Mouse (Mus musculus) CH12.LX (cell line): ENCODE measurements at regions not wholly inside any gene's neighbourhood (a gene's known extent, or its start where the extent isn't known, plus 50 kb on each side); places are given as distances from the start of the nearest gene placed in this dataset.

Source experiments
- DNase-seq: peaks from one replicate; pipeline ENCODE4 v3.0.0-alpha.2; 2013; ENCODE audit errors: extremely low read depth
- H3K27ac ChIP-seq: 2 replicates; pipeline ENCODE4 v1.5.1; 2012; ENCODE audit warnings: low read depth, mild to moderate bottlenecking, control low read depth, moderate library complexity; ENCODE audit not compliant: insufficient read depth
- H3K27me3 ChIP-seq: replicated peaks from 2 replicates; pipeline ENCODE3; 2012; ENCODE audit warnings: inconsistent platforms
- H3K36me3 ChIP-seq, 2 experiments: replicated peaks in 1 of 2; 2 replicates each; pipeline versions ENCODE3 to v1.6.1; 2012; ENCODE audit warnings: inconsistent platforms in 1 of 2, low read length in 1 of 2, mild to moderate bottlenecking in 1 of 2, mixed read lengths in 1 of 2, moderate library complexity in 1 of 2; ENCODE audit not compliant: control insufficient read depth in 1 of 2, insufficient read depth in 1 of 2
- H3K4me1 ChIP-seq, 2 experiments: 2 replicates each; pipeline ENCODE4 v1.6.1; 2012; ENCODE audit warnings: inconsistent platforms in 1 of 2, moderate library complexity in 1 of 2; ENCODE audit not compliant: insufficient read depth in 2 of 2, control insufficient read depth in 1 of 2
- H3K4me2 ChIP-seq: 2 replicates; pipeline ENCODE4 v1.6.1; 2012; ENCODE audit warnings: low read depth, mild to moderate bottlenecking, control low read depth; ENCODE audit not compliant: poor library complexity, insufficient read depth, severe bottlenecking
- H3K4me3 ChIP-seq, 3 experiments: fragments of 150-350 bp in 1 of 3; sonication (generic) in 1 of 3; replicated peaks in 1 of 3; 2 replicates each; pipeline versions ENCODE3 to v1.5.1; 2011 to 2012; ENCODE audit warnings: low read depth in 2 of 3, low read length in 2 of 3, mild to moderate bottlenecking in 2 of 3, moderate library complexity in 2 of 3, control low read depth in 1 of 3, improper control_type of control experiment in 1 of 3, inconsistent platforms in 1 of 3, mixed read lengths in 1 of 3; ENCODE audit not compliant: poor library complexity in 1 of 3
- H3K79me2 ChIP-seq: replicated peaks from 2 replicates; pipeline ENCODE4 v1.6.1; 2012; ENCODE audit warnings: mild to moderate bottlenecking, moderate library complexity; ENCODE audit not compliant: control insufficient read depth, poor library complexity, insufficient read depth, severe bottlenecking; ENCODE audit errors: extremely low read depth
- H3K9ac ChIP-seq: 2 replicates; pipeline ENCODE4 v1.6.1; 2012; ENCODE audit warnings: low read depth, mild to moderate bottlenecking, control low read depth, moderate library complexity; ENCODE audit not compliant: insufficient read depth
- H3K9me3 ChIP-seq: replicated peaks from 2 replicates; pipeline ENCODE3; 2012; ENCODE audit warnings: low read length, inconsistent platforms, mixed read lengths
- BHLHE40 ChIP-seq: IDR thresholded peaks from 2 replicates; pipeline ENCODE4 v1.6.1; 2011; ENCODE audit warnings: mild to moderate bottlenecking, low read depth, low read length, improper control_type of control experiment
- CHD2 ChIP-seq: IDR thresholded peaks from 2 replicates; pipeline ENCODE4 v1.6.1; 2011; ENCODE audit warnings: low read length, improper control_type of control experiment
- CTCF ChIP-seq, 2 experiments: IDR thresholded peaks in 1 of 2; conservative IDR thresholded peaks in 1 of 2; 2 replicates each; pipeline ENCODE4 v1.5.1; 2011 to 2012; ENCODE audit warnings: low read depth in 2 of 2, low read length in 2 of 2, improper control_type of control experiment in 1 of 2, inconsistent platforms in 1 of 2, mild to moderate bottlenecking in 1 of 2, moderate library complexity in 1 of 2
- E2F4 ChIP-seq: IDR thresholded peaks from 2 replicates; pipeline ENCODE4 v1.6.1; 2011; ENCODE audit warnings: low read depth, low read length, improper control_type of control experiment; ENCODE audit not compliant: insufficient replicate concordance
- ELF1 ChIP-seq: IDR thresholded peaks from 2 replicates; pipeline ENCODE4 v1.6.1; 2014; ENCODE audit warnings: low read depth, mild to moderate bottlenecking, inconsistent platforms, low read length, improper control_type of control experiment
- GABPA ChIP-seq: IDR thresholded peaks from 2 replicates; pipeline ENCODE4 v1.6.1; 2012; ENCODE audit warnings: low read depth, low read length, improper control_type of control experiment, inconsistent platforms; ENCODE audit not compliant: insufficient replicate concordance
- JUND ChIP-seq: conservative IDR thresholded peaks from 2 replicates; pipeline ENCODE4 v1.6.1; 2011; ENCODE audit warnings: low read depth, low read length, improper control_type of control experiment
- MAFK ChIP-seq: IDR thresholded peaks from 2 replicates; pipeline ENCODE4 v1.6.1; 2011; ENCODE audit warnings: low read length, improper control_type of control experiment; ENCODE audit not compliant: insufficient replicate concordance
- MAX ChIP-seq: IDR thresholded peaks from 2 replicates; pipeline ENCODE4 v1.6.1; 2011; ENCODE audit warnings: low read length, improper control_type of control experiment
- MEF2A ChIP-seq: IDR thresholded peaks from 2 replicates; pipeline ENCODE4 v1.6.1; 2014; ENCODE audit warnings: low read depth, mild to moderate bottlenecking, inconsistent platforms, low read length, improper control_type of control experiment, borderline replicate concordance
- MXI1 ChIP-seq: IDR thresholded peaks from 2 replicates; pipeline ENCODE4 v1.6.1; 2011; ENCODE audit warnings: mild to moderate bottlenecking, low read depth, low read length, improper control_type of control experiment
- NELFE ChIP-seq: IDR thresholded peaks from 2 replicates; pipeline ENCODE4 v1.6.1; 2011; ENCODE audit warnings: low read depth, low read length, improper control_type of control experiment
- POLR2A ChIP-seq: IDR thresholded peaks from 2 replicates; pipeline ENCODE4 v1.6.1; 2011; ENCODE audit warnings: low read depth, mild to moderate bottlenecking, improper control_type of control experiment, low read length
- POLR2AphosphoS2 ChIP-seq: IDR thresholded peaks from 2 replicates; pipeline ENCODE4 v1.6.1; 2011; ENCODE audit warnings: low read depth, low read length, improper control_type of control experiment
- RCOR1 ChIP-seq: conservative IDR thresholded peaks from 2 replicates; pipeline ENCODE4 v1.6.1; 2012; ENCODE audit warnings: low read depth, mild to moderate bottlenecking, inconsistent platforms, low read length, improper control_type of control experiment
- SIN3A ChIP-seq: IDR thresholded peaks from 2 replicates; pipeline ENCODE4 v1.6.1; 2012; ENCODE audit warnings: low read length, improper control_type of control experiment, inconsistent platforms
- SMC3 ChIP-seq: IDR thresholded peaks from 2 replicates; pipeline ENCODE4 v1.6.1; 2011; ENCODE audit warnings: low read depth, low read length, improper control_type of control experiment
- TCF12 ChIP-seq: IDR thresholded peaks from 2 replicates; pipeline ENCODE4 v1.6.1; 2014; ENCODE audit warnings: low read depth, mild to moderate bottlenecking, inconsistent platforms, low read length, improper control_type of control experiment
- UBTF ChIP-seq: IDR thresholded peaks from 2 replicates; pipeline ENCODE4 v1.6.1; 2012; ENCODE audit warnings: low read depth, mild to moderate bottlenecking, inconsistent platforms, low read length, improper control_type of control experiment, moderate library complexity
- USF1 ChIP-seq: IDR thresholded peaks from 2 replicates; pipeline ENCODE4 v1.6.1; 2014; ENCODE audit warnings: low read depth, mild to moderate bottlenecking, inconsistent platforms, low read length, improper control_type of control experiment
- USF2 ChIP-seq: conservative IDR thresholded peaks from 2 replicates; pipeline ENCODE4 v1.6.1; 2011; ENCODE audit warnings: low read depth, low read length, improper control_type of control experiment
- ZC3H11A ChIP-seq: IDR thresholded peaks from 2 replicates; pipeline ENCODE4 v1.6.1; 2012; ENCODE audit warnings: low read depth, mild to moderate bottlenecking, inconsistent platforms, low read length, improper control_type of control experiment
- ZKSCAN1 ChIP-seq: IDR thresholded peaks from 2 replicates; pipeline ENCODE4 v1.6.1; 2012; ENCODE audit warnings: low read depth, inconsistent platforms, low read length, improper control_type of control experiment, borderline replicate concordance
- ZNF384 ChIP-seq: IDR thresholded peaks from 2 replicates; pipeline ENCODE4 v1.6.1; 2012; ENCODE audit warnings: low read depth, low read length, improper control_type of control experiment, inconsistent platforms
- dilution Hi-C: fragments of 300-500 bp; cut with MboI; formaldehyde crosslinking; loops from 2 replicates; pipeline ENCODE4 v1.14.3; 2020; ENCODE audit warnings: low sequenced_read_pairs; ENCODE audit not compliant: extremely low pct_unique_long_range_greater_than_20kb, extremely low pct_ligation_motif_present
- in situ Hi-C: fragments of 300-500 bp; cut with MboI; formaldehyde crosslinking; loops from 3 replicates; pipeline ENCODE4 v1.14.3; 2019; ENCODE audit warnings: low sequenced_read_pairs, low pct_ligation_motif_present, low pct_unique_long_range_greater_than_20kb, mixed read lengths

DNA sequence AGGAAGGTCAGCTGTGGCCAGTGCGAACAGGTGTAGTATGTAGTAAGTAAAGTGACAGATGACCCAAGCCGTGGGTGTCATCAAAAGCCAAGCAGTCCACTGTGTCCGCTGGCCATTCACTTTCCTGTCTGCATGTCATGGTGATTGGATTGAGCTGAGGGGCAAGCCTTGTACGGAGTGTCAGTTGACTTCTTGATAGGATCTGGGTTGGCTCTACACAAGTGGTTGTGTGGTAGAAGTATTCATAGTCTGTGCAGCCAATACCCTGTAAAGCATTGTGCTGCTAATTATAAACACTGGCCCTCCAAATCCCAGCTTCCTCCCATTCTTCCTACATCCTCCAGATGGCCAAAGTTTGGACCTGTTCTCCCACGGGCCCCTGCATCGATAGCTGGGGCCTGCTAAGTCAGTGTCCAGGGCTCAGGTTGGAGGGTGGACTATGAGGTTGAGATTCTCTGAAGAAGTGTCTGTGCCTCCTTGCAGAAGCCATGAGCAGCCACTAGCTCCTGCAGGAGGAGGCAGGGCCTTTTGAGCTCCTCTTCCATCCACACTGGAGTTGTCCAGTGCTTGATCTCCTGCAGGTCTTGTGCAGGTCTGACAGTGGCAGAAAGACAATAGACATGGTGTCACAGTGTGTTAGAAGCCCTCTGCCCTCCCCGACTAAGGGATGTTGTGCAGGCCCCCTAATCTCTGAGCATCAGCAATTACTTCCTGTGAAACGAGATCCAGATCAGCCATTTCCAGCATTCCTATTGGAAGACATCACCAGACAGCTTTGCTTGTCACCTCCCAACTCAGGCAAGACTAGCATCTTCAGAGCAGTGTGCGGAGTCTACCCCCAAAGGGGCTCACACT is 117.9 kb downstream of the Lrrc30 start:
- H3K4me1 ChIP-seq, result no peaks in the 10 kb centered on the region
- no peak for DNase-seq
- dilution Hi-C loops (no loop called here), in situ Hi-C loops (no loop called here)
- no peak overlapping the region for H3K4me3 ChIP-seq
- no peak overlapping the region for H3K4me2 ChIP-seq
- no peak overlapping the region for H3K9ac ChIP-seq
- no peaks in the 10 kb centered on the region for H3K79me2 ChIP-seq
- TF ChIP-seq USF2 (no peak), CTCF (conservative IDR thresholded peaks at IDR 0.05 in 1 of 2, IDR thresholded peaks at IDR 0.05 in 1 of 2; ENCODE audit: low read depth in 2 of 2, low read length in 2 of 2) (no peak), E2F4 (no peak), GABPA (no peak), MAFK (no peak), MEF2A (no peak), RCOR1 (no peak), ELF1 (no peak), MAX (no peak), ZC3H11A (no peak), USF1 (no peak), JUND (no peak), POLR2A (no peak)
- no peaks in the 10 kb centered on the region for H3K27me3 ChIP-seq
- H3K36me3 ChIP-seq, result no peaks in the 10 kb centered on the region
- peaks cover 80% of the 10 kb centered on the region for H3K9me3 ChIP-seq
- no peak overlapping the region for H3K27ac ChIP-seq

DNA sequence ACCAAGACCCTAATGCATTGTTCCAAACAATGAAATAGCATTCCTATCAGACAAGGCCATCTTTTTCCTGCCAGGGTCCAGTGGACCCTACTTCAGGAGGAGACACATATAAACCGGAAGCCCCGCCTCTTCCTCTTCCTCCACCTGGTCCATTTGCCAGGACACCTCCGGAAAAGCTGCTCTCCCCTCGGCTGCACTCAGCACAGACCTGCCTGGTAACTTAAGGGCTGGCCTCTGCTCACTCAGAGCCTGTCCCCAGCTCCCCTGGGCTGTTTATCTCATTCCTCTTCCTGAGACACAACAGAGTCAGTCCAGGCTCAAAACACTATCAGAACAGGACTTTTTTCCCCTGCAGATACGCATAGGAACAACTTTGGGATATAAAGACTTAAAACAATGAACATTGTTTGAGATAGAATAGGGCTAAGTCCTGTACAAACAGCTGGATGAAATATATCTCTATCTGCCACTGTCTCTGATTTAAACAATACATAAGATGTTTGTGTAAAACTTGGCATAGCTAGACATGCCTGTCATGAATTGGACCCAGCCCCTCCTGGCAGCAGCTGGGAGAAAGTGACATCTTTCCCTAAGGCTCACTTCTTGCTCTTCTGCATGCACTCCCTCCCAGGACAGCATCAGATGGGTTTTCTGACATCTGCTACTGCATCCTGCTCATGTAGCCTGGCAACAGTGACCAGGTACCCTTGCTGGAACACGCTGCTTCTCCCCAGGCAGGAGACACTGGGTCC is 119.6 kb downstream of the Lrrc30 start:
- Histone ChIP-seq H3K9me3 (peaks cover 85% of the 10 kb centered on the region), H3K4me2 (no peak overlapping the region), H3K27me3 (no peaks in the 10 kb centered on the region), H3K4me3 (no peak overlapping the region), H3K4me1 (no peaks in the 10 kb centered on the region), H3K79me2 (no peaks in the 10 kb centered on the region), H3K36me3 (no peaks in the 10 kb centered on the region), H3K9ac (no peak overlapping the region), H3K27ac (no peak overlapping the region)
- DNase-seq, result no peak
- TF ChIP-seq POLR2AphosphoS2, result no peak
- no peak for TF ChIP-seq MXI1
- no peak for TF ChIP-seq SIN3A
- TF ChIP-seq TCF12, result no peak
- TF ChIP-seq USF1, result no peak
- TF ChIP-seq NELFE, result no peak
- no peak for TF ChIP-seq SMC3
- TF ChIP-seq POLR2A, result no peak
- TF ChIP-seq GABPA, result no peak
- TF ChIP-seq MAFK, result no peak
- no peak for TF ChIP-seq UBTF
- TF ChIP-seq ELF1, result no peak
- TF ChIP-seq ZKSCAN1, result no peak
- no peak for TF ChIP-seq BHLHE40
- TF ChIP-seq ZNF384, result no peak
- no peak for TF ChIP-seq CHD2
- TF ChIP-seq MAX, result no peak
- in situ Hi-C loops, result no loop called here
- dilution Hi-C loops, result no loop called here
